Mouse (Mus musculus) heart, postnatal 0 days (tissue): ENCODE measurements at regions not wholly inside any gene's neighbourhood (a gene's known extent, or its start where the extent isn't known, plus 50 kb on each side); places are given as distances from the start of the nearest gene placed in this dataset.

Experiments
- CTCF ChIP-seq: IDR thresholded peaks from 2 replicates; pipeline ENCODE4 v1.5.1; 2016; ENCODE audit warnings: antibody characterized with exemption, control low read depth, low read depth
- EP300 ChIP-seq: IDR thresholded peaks from 2 replicates; pipeline ENCODE4 v1.6.1; 2016; ENCODE audit warnings: antibody characterized with exemption, low read depth

DNA sequence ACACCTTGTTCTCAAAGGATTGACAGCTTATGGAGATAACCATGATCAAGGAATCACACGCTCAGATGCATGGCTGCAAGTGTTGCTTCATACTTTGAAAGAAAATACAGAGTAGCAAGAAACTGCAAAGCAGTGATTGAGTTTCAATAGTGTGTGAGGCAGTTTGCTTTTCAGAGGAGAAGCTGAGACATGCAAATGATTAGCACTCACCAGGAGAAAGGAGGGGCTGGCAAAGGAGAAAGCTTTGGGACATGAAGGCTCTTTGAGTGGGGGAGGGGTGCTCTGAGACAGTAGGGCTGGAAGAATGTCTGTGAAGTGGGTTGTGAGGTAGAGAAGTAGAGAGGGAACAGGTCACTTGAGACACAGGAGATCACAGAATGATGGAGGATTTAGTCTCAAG is 238.7 kb upstream of the Fggy start:
- no peak for TF ChIP-seq CTCF
- no peak for TF ChIP-seq EP300
